Mouse (Mus musculus): ENCODE measurements around the gene Tenm4. TPM values are rescaled to one million over a fixed set of nuclear protein-coding genes. Genes with fewer than 3 reads are reported as not detected.

The Tenm4 gene
- total and polyA plus RNA-seq, 2 experiments from 2014 or later = 1.4 to 5.9 TPM

DNA sequence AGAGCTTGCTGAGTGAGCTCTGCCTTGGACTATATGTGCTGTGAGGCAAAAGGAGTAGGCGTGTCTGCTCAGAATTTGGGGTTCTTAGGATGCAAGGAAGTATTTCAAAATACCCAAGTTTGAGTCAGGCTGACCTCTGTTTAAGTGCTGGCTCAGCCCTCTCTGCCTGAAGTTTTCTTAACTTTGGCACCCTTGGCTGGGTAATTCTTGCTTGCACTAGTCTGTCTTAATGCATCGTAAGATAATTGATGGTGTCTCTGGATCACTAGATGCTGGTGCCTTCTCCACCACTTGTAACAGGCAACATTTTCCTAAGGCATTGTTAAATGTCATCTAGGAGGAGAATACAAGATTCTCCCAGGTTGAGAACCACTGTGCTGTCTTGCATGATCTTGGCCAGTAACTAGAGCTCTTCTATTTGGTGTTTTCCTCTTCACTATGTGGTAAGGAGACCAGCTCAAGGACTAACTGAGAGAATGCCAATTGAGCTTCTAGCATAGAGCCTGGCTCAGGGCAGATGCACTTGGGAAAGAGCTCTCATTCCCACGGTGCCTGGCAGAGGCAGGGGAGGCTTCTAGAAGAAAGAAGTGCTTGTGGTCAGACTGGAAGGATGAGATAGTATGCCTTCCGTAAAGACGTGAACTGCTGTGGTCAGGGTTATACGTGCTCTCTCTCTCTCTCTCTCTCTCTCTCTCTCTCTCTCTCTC lies 57.7 kb downstream of the Tenm4 start:
- Histone ChIP-seq H3K4me3 (ENCODE audit: low read depth, low read length) (no peak overlapping the region), H3K9ac (replicated peaks; ENCODE audit: low read depth, low read length) (no peak overlapping the region), H3K9me3 (replicated peaks; ENCODE audit: control insufficient read depth, low read length) (no peaks in the 10 kb centered on the region), H3K27ac (ENCODE audit: low read depth) (no peak overlapping the region), H3K36me3 (replicated peaks; ENCODE audit: control insufficient read depth, insufficient read depth, low read length) (no peaks in the 10 kb centered on the region), H3K27me3 (ENCODE audit: control insufficient read depth, insufficient read depth, low read length) (no peaks in the 10 kb centered on the region), H3K4me2 (ENCODE audit: low read depth, low read length) (no peak overlapping the region), H3K4me1 (ENCODE audit: control insufficient read depth, insufficient read depth) (peaks cover 15% of the 10 kb centered on the region)
- no peak for DNase-seq (ENCODE audit: low spot score)
- ATAC-seq (ENCODE audit: insufficient read depth, low read depth) = no peak
- WGBS = 75% methylated on average over 6 of the region's 6 CpGs
- TF ChIP-seq EP300 (IDR thresholded peaks at IDR 0.05; ENCODE audit: low read depth) (no peak), CTCF (IDR thresholded peaks at IDR 0.05; ENCODE audit: low read depth) (no peak)

DNA sequence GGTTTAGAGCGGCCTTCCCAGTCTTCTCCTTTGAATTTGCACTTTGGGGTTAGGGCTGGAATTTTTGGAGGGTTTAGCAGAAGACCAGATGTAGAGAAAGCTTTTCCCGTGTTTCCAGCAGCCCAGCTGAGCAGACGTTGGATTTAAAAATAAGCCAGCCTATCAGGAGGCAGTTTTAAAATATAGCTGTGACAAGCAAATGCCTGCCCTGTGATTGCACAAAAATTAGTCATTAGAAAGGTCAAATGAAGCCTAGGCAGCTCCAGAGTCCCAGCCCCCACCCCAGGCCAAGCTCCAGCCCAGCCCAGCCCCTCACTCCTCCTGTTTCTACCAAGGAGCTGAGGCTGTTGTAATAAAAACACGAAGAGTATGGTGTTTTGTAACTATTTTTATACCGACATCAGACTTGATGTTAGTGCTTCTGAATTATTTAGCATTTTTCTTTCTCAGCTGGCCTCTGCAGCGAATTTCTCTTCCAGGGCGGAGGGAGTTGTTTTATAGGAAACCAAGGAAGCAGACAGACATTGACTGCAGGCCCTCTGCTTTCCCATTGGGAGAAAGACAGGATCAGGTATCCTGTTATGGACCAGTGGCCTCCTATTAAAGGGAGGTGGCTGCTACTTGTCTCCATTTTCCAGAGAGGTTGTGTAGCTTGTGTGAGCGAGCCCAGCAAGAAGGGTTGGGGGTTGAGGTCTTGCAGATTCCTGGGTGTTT lies 59.1 kb downstream of the Tenm4 start:
- H3K4me3 ChIP-seq (ENCODE audit: low read depth, low read length) = no peak overlapping the region
- H3K27me3 ChIP-seq (ENCODE audit: control insufficient read depth, insufficient read depth, low read length) = no peaks in the 10 kb centered on the region
- H3K9ac ChIP-seq (replicated peaks; ENCODE audit: low read depth, low read length) = no peak overlapping the region
- H3K27ac ChIP-seq (ENCODE audit: low read depth) = no peak overlapping the region
- H3K4me2 ChIP-seq (ENCODE audit: low read depth, low read length) = no peak overlapping the region
- ATAC-seq (ENCODE audit: insufficient read depth, low read depth) = no peak
- H3K4me1 ChIP-seq (ENCODE audit: control insufficient read depth, insufficient read depth) = peaks cover 15% of the 10 kb centered on the region
- DNase-seq (ENCODE audit: low spot score) = no peak
- TF ChIP-seq EP300 (IDR thresholded peaks at IDR 0.05; ENCODE audit: low read depth) (no peak), CTCF (IDR thresholded peaks at IDR 0.05; ENCODE audit: low read depth) (no peak)
- WGBS = 55% methylated on average over 8 of the region's 8 CpGs
- H3K9me3 ChIP-seq (replicated peaks; ENCODE audit: control insufficient read depth, low read length) = no peaks in the 10 kb centered on the region
- H3K36me3 ChIP-seq (replicated peaks; ENCODE audit: control insufficient read depth, insufficient read depth, low read length) = no peaks in the 10 kb centered on the region

DNA sequence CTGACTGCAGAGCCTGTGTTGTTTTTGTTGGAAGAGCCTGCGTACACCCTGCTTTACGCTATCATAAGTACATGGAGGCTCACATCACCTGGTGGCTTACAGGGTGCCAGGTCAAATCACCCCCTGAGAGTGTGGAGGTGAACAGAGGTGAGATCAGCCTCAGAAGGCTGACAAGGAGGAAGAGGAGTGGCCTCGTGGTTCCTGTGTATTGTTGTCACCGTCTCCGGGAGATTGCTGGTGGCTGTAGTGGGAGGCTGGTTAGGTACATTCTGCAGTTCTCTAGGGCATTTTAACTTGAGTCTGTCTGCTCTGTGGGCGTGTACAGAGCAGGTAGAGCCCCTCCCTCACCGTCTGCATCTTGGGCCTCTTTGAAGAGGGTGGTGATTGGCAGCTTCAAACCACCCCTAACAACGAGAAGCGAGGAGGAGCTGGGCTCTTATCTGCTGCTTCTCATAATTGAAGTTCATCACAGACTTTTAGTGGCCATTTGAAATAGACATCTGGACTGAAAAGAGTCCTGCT lies 59.7 kb downstream of the Tenm4 start:
- no peak overlapping the region for H3K27ac ChIP-seq (ENCODE audit: low read depth)
- peaks cover 15% of the 10 kb centered on the region for H3K4me1 ChIP-seq (ENCODE audit: control insufficient read depth, insufficient read depth)
- no peak overlapping the region for H3K4me3 ChIP-seq (ENCODE audit: low read depth, low read length)
- H3K4me2 ChIP-seq (ENCODE audit: low read depth, low read length) = no peak overlapping the region
- H3K9ac ChIP-seq (replicated peaks; ENCODE audit: low read depth, low read length) = no peak overlapping the region
- no peaks in the 10 kb centered on the region for H3K9me3 ChIP-seq (replicated peaks; ENCODE audit: control insufficient read depth, low read length)
- DNase-seq (ENCODE audit: low spot score) = no peak
- ATAC-seq (ENCODE audit: insufficient read depth, low read depth) = no peak; the same call in 1 of the 2 replicates
- 24% methylated on average over 9 of the region's 9 CpGs for whole genome bisulfite sequencing
- H3K36me3 ChIP-seq (replicated peaks; ENCODE audit: control insufficient read depth, insufficient read depth, low read length) = no peaks in the 10 kb centered on the region
- no peaks in the 10 kb centered on the region for H3K27me3 ChIP-seq (ENCODE audit: control insufficient read depth, insufficient read depth, low read length)
- no peak for TF ChIP-seq EP300 (IDR thresholded peaks at IDR 0.05; ENCODE audit: low read depth)
- TF ChIP-seq CTCF (IDR thresholded peaks at IDR 0.05; ENCODE audit: low read depth) = no peak

DNA sequence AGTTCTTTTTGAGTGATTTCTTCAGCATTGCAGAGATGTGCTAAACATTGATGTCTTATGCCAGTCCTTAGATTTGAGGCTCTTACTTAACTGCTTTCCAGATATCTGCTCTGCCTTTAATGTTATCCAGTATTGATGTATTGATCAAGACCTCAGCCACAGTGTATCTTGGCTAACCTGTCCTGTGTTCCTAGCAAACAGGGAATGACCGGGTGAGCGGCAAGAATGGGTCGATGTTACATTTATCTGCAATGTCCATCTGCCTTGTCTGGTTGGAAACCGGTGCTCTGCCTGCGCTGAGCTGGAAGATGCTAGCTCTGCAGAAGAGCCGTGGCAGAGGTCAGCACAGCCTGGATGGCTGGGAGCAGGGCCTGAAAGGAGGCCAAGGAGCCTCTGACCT lies 64.8 kb downstream of the Tenm4 start:
- Histone ChIP-seq H3K4me3 (ENCODE audit: low read depth, low read length) (no peak overlapping the region), H3K9me3 (replicated peaks; ENCODE audit: control insufficient read depth, low read length) (no peaks in the 10 kb centered on the region), H3K36me3 (replicated peaks; ENCODE audit: control insufficient read depth, insufficient read depth, low read length) (no peaks in the 10 kb centered on the region), H3K4me2 (ENCODE audit: low read depth, low read length) (no peak overlapping the region), H3K27ac (ENCODE audit: low read depth) (no peak overlapping the region), H3K4me1 (ENCODE audit: control insufficient read depth, insufficient read depth) (peaks cover 2% of the 10 kb centered on the region; the same call in 1 of the 2 replicates), H3K27me3 (ENCODE audit: control insufficient read depth, insufficient read depth, low read length) (no peaks in the 10 kb centered on the region), H3K9ac (replicated peaks; ENCODE audit: low read depth, low read length) (no peak overlapping the region)
- no peak for DNase-seq (ENCODE audit: low spot score)
- 82% methylated on average over 6 of the region's 6 CpGs for WGBS
- no peak for ATAC-seq (ENCODE audit: insufficient read depth, low read depth)
- TF ChIP-seq CTCF (IDR thresholded peaks at IDR 0.05; ENCODE audit: low read depth) (no peak), EP300 (IDR thresholded peaks at IDR 0.05; ENCODE audit: low read depth) (no peak)

DNA sequence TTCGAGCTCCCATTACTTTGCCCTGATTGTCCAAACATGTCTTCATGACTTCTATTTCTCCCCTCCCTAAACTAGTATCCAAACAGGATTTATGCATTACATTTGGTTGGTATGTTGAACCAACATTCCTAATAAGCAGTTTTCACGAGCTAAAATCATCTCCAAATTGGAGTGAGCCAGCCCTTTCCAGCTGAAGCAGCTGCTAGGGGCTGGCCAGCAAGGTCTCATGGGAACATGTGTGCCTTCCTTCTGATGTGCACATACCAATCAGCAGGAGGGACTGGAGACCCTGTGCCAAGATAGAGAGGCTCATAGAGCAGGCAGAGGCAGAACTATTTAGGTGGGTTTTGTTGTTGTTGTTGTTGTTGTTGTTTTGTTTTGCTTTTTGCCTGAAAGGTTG lies 69.6 kb downstream of the Tenm4 start:
- no peak overlapping the region for H3K27ac ChIP-seq (ENCODE audit: low read depth)
- H3K4me1 ChIP-seq (ENCODE audit: control insufficient read depth, insufficient read depth) = no peaks in the 10 kb centered on the region
- no peak overlapping the region for H3K9ac ChIP-seq (replicated peaks; ENCODE audit: low read depth, low read length)
- no peaks in the 10 kb centered on the region for H3K9me3 ChIP-seq (replicated peaks; ENCODE audit: control insufficient read depth, low read length)
- no peak overlapping the region for H3K4me3 ChIP-seq (ENCODE audit: low read depth, low read length)
- 47% methylated on average over 2 of the region's 2 CpGs for WGBS
- no peak overlapping the region for H3K4me2 ChIP-seq (ENCODE audit: low read depth, low read length)
- no peak for DNase-seq (ENCODE audit: low spot score)
- H3K36me3 ChIP-seq (replicated peaks; ENCODE audit: control insufficient read depth, insufficient read depth, low read length) = no peaks in the 10 kb centered on the region
- no peak for TF ChIP-seq CTCF (IDR thresholded peaks at IDR 0.05; ENCODE audit: low read depth)
- TF ChIP-seq EP300 (IDR thresholded peaks at IDR 0.05; ENCODE audit: low read depth) = no peak
- H3K27me3 ChIP-seq (ENCODE audit: control insufficient read depth, insufficient read depth, low read length) = no peaks in the 10 kb centered on the region
- no peak for ATAC-seq (ENCODE audit: insufficient read depth, low read depth)

All from heart, postnatal 0 days (tissue).